Mouse (Mus musculus): ENCODE results near the gene Atf7. TPM values are rescaled to one million over a fixed set of nuclear protein-coding genes. Genes with fewer than 3 reads are reported as not detected.

Atf7 gene
- polyA plus RNA-seq, 1 experiment from 2014 or later = 36.5 TPM

DNA sequence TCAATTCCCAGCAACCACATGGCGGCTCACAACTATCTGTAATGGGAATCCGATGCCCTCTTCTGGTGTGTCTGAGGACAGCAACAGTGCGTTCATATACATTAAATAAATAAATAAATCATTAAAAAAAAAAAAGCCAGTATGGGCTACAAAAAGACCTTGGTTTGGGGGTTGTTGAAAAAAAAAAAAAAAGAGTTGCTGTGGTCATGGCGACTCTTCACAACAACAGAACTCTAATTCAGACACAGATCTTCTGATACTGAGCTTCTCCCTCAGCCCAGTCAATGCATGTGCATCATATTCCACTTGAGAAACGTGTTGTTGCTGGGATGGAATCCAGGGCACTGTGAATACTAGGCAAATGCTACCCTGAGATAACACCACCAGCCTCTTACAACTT lies 72.7 kb downstream of the Atf7 start:
- Histone ChIP-seq H3K4me1 (replicated peaks; ENCODE audit: control insufficient read depth, insufficient read depth, low read length) (no peaks in the 10 kb centered on the region), H3K27me3 (replicated peaks; ENCODE audit: control insufficient read depth, insufficient read depth, low read length) (no peaks in the 10 kb centered on the region), H3K9me3 (ENCODE audit: control insufficient read depth, low read length) (no peaks in the 10 kb centered on the region), H3K4me2 (ENCODE audit: low read length) (no peak overlapping the region), H3K36me3 (ENCODE audit: control insufficient read depth, insufficient read depth, low read length) (peaks cover 67% of the 10 kb centered on the region), H3K4me3 (ENCODE audit: low read depth, low read length) (no peak overlapping the region), H3K9ac (ENCODE audit: low read length) (no peak overlapping the region), H3K27ac (ENCODE audit: low read depth) (no peak overlapping the region)
- DNase-seq (ENCODE audit: low spot score) (no peak), ATAC-seq (replicated peaks; ENCODE audit: low FRiP score, low TSS enrichment, low read depth) (no peak)
- WGBS = 95% methylated on average over 5 of the region's 5 CpGs

DNA sequence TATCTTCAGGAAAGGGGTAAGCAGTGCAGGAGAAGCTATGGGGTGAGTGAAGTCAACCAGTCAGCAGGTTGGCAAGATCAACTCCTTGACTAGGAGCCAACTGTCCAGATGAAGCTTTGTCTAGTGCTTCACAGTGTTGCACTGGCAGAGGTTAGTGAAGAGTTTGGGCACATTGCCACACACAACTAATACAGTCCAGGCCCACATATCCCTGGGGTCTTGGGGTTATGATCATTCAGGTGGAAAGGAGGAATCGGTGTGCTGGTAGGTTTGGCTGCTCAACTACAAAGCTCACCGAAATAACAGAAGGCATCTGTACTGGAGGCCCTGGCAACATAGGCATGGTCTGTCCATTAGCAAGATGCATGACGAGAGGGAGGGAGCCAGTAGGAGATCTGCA lies 77.8 kb downstream of the Atf7 start:
- peaks cover 65% of the 10 kb centered on the region for H3K36me3 ChIP-seq (ENCODE audit: control insufficient read depth, insufficient read depth, low read length)
- WGBS = 87% methylated on average over 3 of the region's 3 CpGs

DNA sequence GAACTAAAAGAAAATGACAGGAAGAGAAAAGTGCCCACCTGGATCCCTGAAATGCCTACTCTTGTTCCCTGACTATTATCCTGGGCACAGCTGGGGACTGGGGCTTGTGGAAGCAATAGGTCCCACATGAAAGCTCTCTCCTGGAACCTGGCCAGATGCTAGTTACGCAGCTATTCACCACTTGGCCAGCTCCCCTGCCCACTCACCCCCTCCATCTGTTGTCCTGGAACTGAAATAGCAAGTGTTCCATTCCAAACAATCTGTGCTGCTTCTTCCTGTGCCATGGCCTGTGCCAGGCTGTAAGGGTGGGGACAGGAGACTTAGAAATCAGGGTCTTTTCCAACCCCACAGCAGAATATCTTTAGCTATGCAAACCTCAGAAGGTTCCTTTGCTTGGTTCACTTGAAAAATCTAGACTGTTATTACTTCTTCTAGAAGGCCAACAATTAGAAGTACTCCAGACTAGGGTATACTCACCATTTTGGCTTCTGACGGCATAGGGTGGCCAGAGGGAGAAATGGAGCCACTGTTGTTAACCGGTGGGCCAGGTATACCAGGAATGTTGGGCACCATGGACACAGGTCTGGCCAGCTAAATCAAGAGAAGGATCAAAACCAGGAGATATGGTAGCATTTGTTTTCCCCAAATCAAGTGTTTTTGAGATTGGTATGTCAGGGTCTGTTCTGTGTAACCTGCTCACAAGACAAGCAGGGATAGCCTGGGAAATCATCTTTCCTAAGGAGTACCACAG lies 78.4 kb downstream of the Atf7 start:
- Histone ChIP-seq H3K9me3 (ENCODE audit: control insufficient read depth, low read length) (no peaks in the 10 kb centered on the region), H3K36me3 (ENCODE audit: control insufficient read depth, insufficient read depth, low read length) (peaks cover 65% of the 10 kb centered on the region), H3K9ac (ENCODE audit: low read length) (no peak overlapping the region), H3K4me3 (ENCODE audit: low read depth, low read length) (no peak overlapping the region), H3K4me2 (ENCODE audit: low read length) (no peak overlapping the region), H3K27ac (ENCODE audit: low read depth) (no peak overlapping the region), H3K4me1 (replicated peaks; ENCODE audit: control insufficient read depth, insufficient read depth, low read length) (no peaks in the 10 kb centered on the region), H3K27me3 (replicated peaks; ENCODE audit: control insufficient read depth, insufficient read depth, low read length) (no peaks in the 10 kb centered on the region)
- ATAC-seq (replicated peaks; ENCODE audit: low FRiP score, low TSS enrichment, low read depth) (no peak), DNase-seq (ENCODE audit: low spot score) (no peak)
- 89% methylated on average over 3 of the region's 3 CpGs for WGBS

More for the DNA sequence above, 77.8 kb downstream of the Atf7 start:
- H3K27me3 ChIP-seq (replicated peaks; ENCODE audit: control insufficient read depth, insufficient read depth, low read length) = no peaks in the 10 kb centered on the region
- no peak for ATAC-seq (replicated peaks; ENCODE audit: low FRiP score, low TSS enrichment, low read depth)
- no peak overlapping the region for H3K27ac ChIP-seq (ENCODE audit: low read depth)
- H3K9me3 ChIP-seq (ENCODE audit: control insufficient read depth, low read length) = no peaks in the 10 kb centered on the region
- no peak overlapping the region for H3K4me2 ChIP-seq (ENCODE audit: low read length)
- H3K4me3 ChIP-seq (ENCODE audit: low read depth, low read length) = no peak overlapping the region
- no peaks in the 10 kb centered on the region for H3K4me1 ChIP-seq (replicated peaks; ENCODE audit: control insufficient read depth, insufficient read depth, low read length)
- no peak overlapping the region for H3K9ac ChIP-seq (ENCODE audit: low read length)
- no peak for DNase-seq (ENCODE audit: low spot score)

DNA sequence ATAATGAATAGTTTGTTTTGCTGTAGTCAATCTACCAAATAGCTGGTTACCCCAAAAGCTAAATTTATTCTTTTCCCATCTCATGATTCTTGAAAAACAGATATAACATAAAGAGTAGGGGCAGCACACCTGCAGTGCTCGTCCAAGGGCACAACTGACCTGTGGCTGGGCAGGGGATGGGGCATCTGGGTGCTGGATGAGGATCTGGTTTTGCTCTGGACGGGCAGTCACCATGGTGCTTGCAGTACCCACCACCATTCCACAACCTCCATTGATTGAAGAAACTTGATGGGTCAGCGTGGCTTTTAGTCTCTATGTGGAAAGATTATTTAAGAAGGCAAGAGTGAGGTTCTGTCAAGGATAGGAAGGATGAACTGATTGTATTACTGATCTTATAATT lies 79.0 kb downstream of the Atf7 start:
- Histone ChIP-seq H3K9me3 (ENCODE audit: control insufficient read depth, low read length) (no peaks in the 10 kb centered on the region), H3K27me3 (replicated peaks; ENCODE audit: control insufficient read depth, insufficient read depth, low read length) (no peaks in the 10 kb centered on the region), H3K4me2 (ENCODE audit: low read length) (no peak overlapping the region), H3K4me3 (ENCODE audit: low read depth, low read length) (no peak overlapping the region), H3K4me1 (replicated peaks; ENCODE audit: control insufficient read depth, insufficient read depth, low read length) (no peaks in the 10 kb centered on the region), H3K36me3 (ENCODE audit: control insufficient read depth, insufficient read depth, low read length) (peaks cover 62% of the 10 kb centered on the region), H3K9ac (ENCODE audit: low read length) (no peak overlapping the region), H3K27ac (ENCODE audit: low read depth) (no peak overlapping the region)
- WGBS = 88% methylated on average over 3 of the region's 3 CpGs
- ATAC-seq (replicated peaks; ENCODE audit: low FRiP score, low TSS enrichment, low read depth) (no peak), DNase-seq (ENCODE audit: low spot score) (no peak)

DNA sequence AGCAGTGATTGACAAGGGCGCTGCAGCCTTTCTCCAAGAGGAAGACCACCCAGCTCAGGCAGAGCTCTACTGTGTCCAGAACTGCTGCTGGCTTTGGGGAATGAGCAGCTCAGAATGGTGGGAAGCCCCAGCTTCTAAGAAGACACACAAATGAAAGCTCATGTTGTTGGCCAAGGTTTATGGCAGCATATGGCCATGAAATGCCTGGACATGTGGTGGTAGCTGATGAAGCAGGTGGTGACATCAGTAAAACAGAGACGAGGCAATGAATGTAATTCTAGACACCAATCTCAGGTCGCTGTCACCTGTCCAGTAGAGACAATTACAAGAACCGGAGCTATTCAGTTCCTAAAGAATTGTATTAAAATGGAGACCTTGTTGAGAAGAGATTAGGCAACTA lies 80.5 kb downstream of the Atf7 start:
- 92% methylated on average over 4 of the region's 4 CpGs for WGBS
- H3K36me3 ChIP-seq (ENCODE audit: control insufficient read depth, insufficient read depth, low read length) = peaks cover 71% of the 10 kb centered on the region
- H3K27ac ChIP-seq (ENCODE audit: low read depth) = no peak overlapping the region
- H3K4me2 ChIP-seq (ENCODE audit: low read length) = no peak overlapping the region
- no peaks in the 10 kb centered on the region for H3K4me1 ChIP-seq (replicated peaks; ENCODE audit: control insufficient read depth, insufficient read depth, low read length)
- ATAC-seq (replicated peaks; ENCODE audit: low FRiP score, low TSS enrichment, low read depth) (no peak), DNase-seq (ENCODE audit: low spot score) (no peak)
- no peaks in the 10 kb centered on the region for H3K27me3 ChIP-seq (replicated peaks; ENCODE audit: control insufficient read depth, insufficient read depth, low read length)
- H3K9ac ChIP-seq (ENCODE audit: low read length) = no peak overlapping the region
- H3K4me3 ChIP-seq (ENCODE audit: low read depth, low read length) = no peak overlapping the region
- no peaks in the 10 kb centered on the region for H3K9me3 ChIP-seq (ENCODE audit: control insufficient read depth, low read length)

DNA sequence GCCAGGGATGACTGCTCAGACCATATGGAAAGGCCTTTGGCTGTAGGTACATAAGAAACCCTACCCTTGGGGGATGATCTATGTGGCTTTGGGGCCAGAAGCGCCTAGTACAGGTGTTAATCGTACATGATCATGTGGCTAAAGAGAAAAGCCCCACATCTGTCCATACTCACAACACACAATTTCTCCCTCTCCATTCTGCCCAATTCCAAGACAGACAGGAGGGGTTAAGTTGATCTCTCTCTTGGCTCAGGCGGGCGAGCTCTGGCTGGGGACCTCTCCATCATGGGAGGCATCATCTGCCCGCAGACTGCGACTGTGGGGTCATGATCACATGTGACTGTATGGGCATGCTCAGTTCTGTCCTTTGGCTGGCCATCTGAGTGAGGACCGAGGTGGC lies 91.3 kb downstream of the Atf7 start:
- no peak overlapping the region for H3K4me2 ChIP-seq (ENCODE audit: low read length)
- H3K27me3 ChIP-seq (replicated peaks; ENCODE audit: control insufficient read depth, insufficient read depth, low read length) = no peaks in the 10 kb centered on the region
- peaks cover 91% of the 10 kb centered on the region for H3K36me3 ChIP-seq (ENCODE audit: control insufficient read depth, insufficient read depth, low read length)
- DNase-seq (ENCODE audit: low spot score) (peak; percentile 23), ATAC-seq (replicated peaks; ENCODE audit: low FRiP score, low TSS enrichment, low read depth) (no peak)
- 91% methylated on average over 7 of the region's 7 CpGs for WGBS
- H3K9me3 ChIP-seq (ENCODE audit: control insufficient read depth, low read length) = no peaks in the 10 kb centered on the region
- H3K4me1 ChIP-seq (replicated peaks; ENCODE audit: control insufficient read depth, insufficient read depth, low read length) = no peaks in the 10 kb centered on the region
- H3K27ac ChIP-seq (ENCODE audit: low read depth) = no peak overlapping the region
- H3K4me3 ChIP-seq (ENCODE audit: low read depth, low read length) = no peak overlapping the region
- H3K9ac ChIP-seq (ENCODE audit: low read length) = no peak overlapping the region

DNA sequence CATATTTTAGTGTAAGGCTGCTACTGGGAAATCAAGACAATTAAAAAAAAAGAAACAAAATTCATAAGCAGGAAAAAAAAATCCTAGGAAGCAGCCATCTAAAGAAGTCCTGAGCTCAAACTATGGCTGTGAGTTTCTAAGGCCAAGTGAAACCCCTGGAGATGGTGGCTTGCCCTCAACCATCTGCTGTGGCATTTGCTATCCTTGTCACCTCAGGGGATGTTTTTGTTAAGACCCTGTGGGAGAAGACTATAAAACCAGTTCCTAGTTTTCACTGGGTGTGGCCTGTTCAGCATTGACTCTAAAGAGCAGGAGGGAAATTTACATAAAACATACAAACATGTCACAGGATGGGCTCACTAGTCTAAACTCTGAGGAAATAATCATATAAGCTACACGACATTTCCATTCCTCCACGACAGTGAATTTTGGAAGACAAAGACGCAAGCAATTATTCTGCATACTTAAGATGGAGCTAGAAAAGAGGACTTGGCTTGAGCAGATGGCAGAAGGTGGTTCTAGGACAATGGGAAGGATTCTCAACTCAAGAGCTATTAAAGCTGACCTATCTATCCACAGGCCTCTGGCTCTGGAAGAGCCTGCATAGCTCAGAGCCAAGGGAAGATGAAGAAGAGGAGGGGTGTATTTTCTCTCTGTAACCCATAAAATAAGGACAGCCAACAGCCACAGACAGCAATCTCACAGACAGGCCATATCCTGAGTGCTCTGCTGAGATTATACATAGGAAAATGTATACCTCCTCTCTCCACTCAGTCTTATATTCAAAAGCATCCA lies 93.0 kb downstream of the Atf7 start:
- peaks cover 94% of the 10 kb centered on the region for H3K36me3 ChIP-seq (ENCODE audit: control insufficient read depth, insufficient read depth, low read length)
- DNase-seq (ENCODE audit: low spot score) (peak; percentile 21), ATAC-seq (replicated peaks; ENCODE audit: low FRiP score, low TSS enrichment, low read depth) (no peak)
- H3K9me3 ChIP-seq (ENCODE audit: control insufficient read depth, low read length) = no peaks in the 10 kb centered on the region
- no peak overlapping the region for H3K4me3 ChIP-seq (ENCODE audit: low read depth, low read length)
- no peaks in the 10 kb centered on the region for H3K27me3 ChIP-seq (replicated peaks; ENCODE audit: control insufficient read depth, insufficient read depth, low read length)
- H3K4me2 ChIP-seq (ENCODE audit: low read length) = no peak overlapping the region
- no peaks in the 10 kb centered on the region for H3K4me1 ChIP-seq (replicated peaks; ENCODE audit: control insufficient read depth, insufficient read depth, low read length)
- no peak overlapping the region for H3K27ac ChIP-seq (ENCODE audit: low read depth)
- 86% methylated on average over 3 of the region's 3 CpGs for WGBS
- no peak overlapping the region for H3K9ac ChIP-seq (ENCODE audit: low read length)

DNA sequence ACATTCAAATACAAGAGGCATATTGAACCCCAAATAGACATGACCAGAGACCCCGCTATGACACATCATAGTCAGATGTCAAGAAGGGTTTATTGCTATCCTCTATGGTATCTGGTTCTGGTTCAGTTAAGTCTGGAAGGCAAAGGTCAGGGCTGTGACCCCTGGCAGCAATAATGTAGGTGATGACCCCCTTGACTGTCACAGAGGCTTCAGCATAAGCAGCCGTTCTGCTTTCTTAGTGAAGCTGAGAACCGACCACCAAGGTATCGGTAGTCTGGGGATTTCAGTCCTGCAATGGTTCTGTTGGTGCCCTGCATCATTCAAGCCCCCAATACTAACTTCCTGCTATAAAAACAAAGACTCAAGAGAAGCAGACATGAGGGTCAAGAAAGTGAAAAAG lies 93.7 kb downstream of the Atf7 start:
- H3K27ac ChIP-seq (ENCODE audit: low read depth) = no peak overlapping the region
- no peak overlapping the region for H3K4me2 ChIP-seq (ENCODE audit: low read length)
- 73% methylated on average over 4 of the region's 4 CpGs for WGBS
- H3K4me1 ChIP-seq (replicated peaks; ENCODE audit: control insufficient read depth, insufficient read depth, low read length) = no peaks in the 10 kb centered on the region
- H3K9ac ChIP-seq (ENCODE audit: low read length) = no peak overlapping the region
- H3K27me3 ChIP-seq (replicated peaks; ENCODE audit: control insufficient read depth, insufficient read depth, low read length) = no peaks in the 10 kb centered on the region
- peaks cover 88% of the 10 kb centered on the region for H3K36me3 ChIP-seq (ENCODE audit: control insufficient read depth, insufficient read depth, low read length)
- ATAC-seq (replicated peaks; ENCODE audit: low FRiP score, low TSS enrichment, low read depth) (no peak), DNase-seq (ENCODE audit: low spot score) (peak; percentile 27)
- H3K9me3 ChIP-seq (ENCODE audit: control insufficient read depth, low read length) = no peaks in the 10 kb centered on the region
- H3K4me3 ChIP-seq (ENCODE audit: low read depth, low read length) = no peak overlapping the region

Measured in intestine, embryonic 14.5 days (tissue).